Comparison of ENCODE assay signal across 8 mouse cellular contexts in genomic region chr1:152560477-152560876, GRCm38 (mm10).
A peak's percentile ranks its signal among the peaks of the same experiment; 100 is the strongest.
DNase-seq lines count a peak whose midpoint lies in the region; ATAC-seq and TF ChIP-seq lines count a peak whose summit lies in the region.

No protein-coding gene starts in this region.

- H3K36me3 ChIP-seq in forebrain, embryonic 13.5 days (ENCODE audit: poor library complexity, severe bottlenecking), result no peaks in the 10 kb centered on the region
- H3K36me3 ChIP-seq in forebrain, embryonic 11.5 days (ENCODE audit: control insufficient read depth, insufficient read depth, low read length), result no peaks in the 10 kb centered on the region

- H3K9ac ChIP-seq in forebrain, embryonic 13.5 days, result no peak overlapping the region
- H3K9ac ChIP-seq in forebrain, embryonic 11.5 days (ENCODE audit: low read length), result no peak overlapping the region

- no peak overlapping the region for H3K4me2 ChIP-seq in forebrain, embryonic 13.5 days
- H3K4me2 ChIP-seq in forebrain, embryonic 11.5 days (ENCODE audit: low read depth, low read length, severe bottlenecking), result no peak overlapping the region

- 74% methylated on average over 5 of the region's 5 CpGs for WGBS in forebrain, embryonic 13.5 days
- 91% methylated on average over 5 of the region's 5 CpGs for WGBS in forebrain, embryonic 11.5 days

- no peaks in the 10 kb centered on the region for H3K27me3 ChIP-seq in forebrain, embryonic 13.5 days
- H3K27me3 ChIP-seq in forebrain, embryonic 11.5 days (ENCODE audit: control insufficient read depth, insufficient read depth, low read length), result no peaks in the 10 kb centered on the region

- no peak for DNase-seq in forebrain, embryonic 11.5 days (ENCODE audit: low spot score)
- peak; percentile 25 for DNase-seq in ovary, postnatal 36 days (ENCODE audit: low spot score)
- no peak for DNase-seq in ovary, postnatal 14 days (ENCODE audit: low spot score)
- peak; percentile 39 to 40 for DNase-seq in layer of hippocampus, adult 2 months (ENCODE audit: low spot score in 2 of 2)
- DNase-seq in right cerebral cortex, postnatal 14 days, result peak; percentile 54
- DNase-seq in spleen, postnatal 10 days (ENCODE audit: low spot score in 2 of 2), result no peak
- no peak for DNase-seq in adrenal gland, adult 2 months

- no peaks in the 10 kb centered on the region for H3K9me3 ChIP-seq in forebrain, embryonic 13.5 days (replicated peaks)
- no peaks in the 10 kb centered on the region for H3K9me3 ChIP-seq in forebrain, embryonic 11.5 days (ENCODE audit: control insufficient read depth, low read length)

- H3K4me1 ChIP-seq in forebrain, embryonic 13.5 days, result peaks cover 43% of the 10 kb centered on the region
- peaks cover 13% of the 10 kb centered on the region for H3K4me1 ChIP-seq in forebrain, embryonic 11.5 days (replicated peaks; ENCODE audit: control insufficient read depth, insufficient read depth, low read length)

- H3K4me3 ChIP-seq in forebrain, embryonic 13.5 days, result no peak overlapping the region
- no peak overlapping the region for H3K4me3 ChIP-seq in forebrain, embryonic 11.5 days (ENCODE audit: low read depth, low read length)
- H3K4me3 ChIP-seq in layer of hippocampus, adult 2 months, result no peak overlapping the region

- no peak for ATAC-seq in forebrain, embryonic 13.5 days
- ATAC-seq in forebrain, embryonic 11.5 days (replicated peaks; ENCODE audit: low FRiP score), result no peak

- H3K27ac ChIP-seq in forebrain, embryonic 13.5 days, result peak overlapping the region; percentile 20
- no peak overlapping the region for H3K27ac ChIP-seq in forebrain, embryonic 11.5 days (ENCODE audit: low read depth, low read length)
- peak overlapping the region; percentile 62 for H3K27ac ChIP-seq in layer of hippocampus, adult 2 months

- TF ChIP-seq CTCF in layer of hippocampus, adult 2 months (conservative IDR thresholded peaks at IDR 0.05), result no peak

Comparison
In these comparisons a context has a peak if more than half of its experiments do, and no peak if none do; other contexts are left out.
1. DNase-seq: peak in ovary, postnatal 36 days (single experiment), layer of hippocampus, adult 2 months (2 of 2) and right cerebral cortex, postnatal 14 days (single experiment); none in forebrain, embryonic 11.5 days (single experiment), ovary, postnatal 14 days (single experiment), spleen, postnatal 10 days (0 of 2) and adrenal gland, adult 2 months (single experiment).